Comparison of ENCODE assay signal across 8 mouse cellular contexts in the genomic region with DNA sequence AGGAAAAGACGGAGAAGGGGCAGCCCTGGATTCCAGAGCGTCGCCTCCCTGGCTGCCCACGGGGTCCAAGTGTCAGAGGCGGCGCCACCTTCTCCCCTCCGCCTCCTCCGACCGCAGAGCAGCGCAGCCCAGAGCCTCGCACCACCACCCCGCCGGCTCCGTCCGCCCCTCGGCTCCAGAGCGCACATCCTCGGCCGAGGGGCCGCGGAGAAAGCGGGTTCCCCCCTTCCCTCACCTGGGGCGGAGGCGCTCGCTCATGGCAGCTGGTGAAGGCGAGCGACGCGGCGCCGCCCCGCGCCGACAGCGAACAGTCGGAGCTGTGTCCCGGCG. TPM values are rescaled to one million over a fixed set of nuclear protein-coding genes. Genes with fewer than 3 reads are reported as not detected.
DNase-seq lines count a peak whose midpoint lies in the region; ATAC-seq and TF ChIP-seq lines count a peak whose summit lies in the region.

No protein-coding gene starts in this region.

- TF ChIP-seq EP300 in stomach, postnatal 0 days (optimal IDR thresholded peaks at IDR 0.05) = no peak

- H3K9me3 ChIP-seq in liver, embryonic 13.5 days (replicated peaks) = no peaks in the 10 kb centered on the region
- no peaks in the 10 kb centered on the region for H3K9me3 ChIP-seq in stomach, postnatal 0 days (ENCODE audit: control insufficient read depth, low read length)

- H3K4me2 ChIP-seq in liver, embryonic 13.5 days = peak overlapping the region; percentile 89
- H3K4me2 ChIP-seq in stomach, postnatal 0 days (replicated peaks; ENCODE audit: low read depth) = peak overlapping the region; percentile 88

- no peak for TF ChIP-seq CTCF in testis, adult 2 months (IDR thresholded peaks at IDR 0.05; ENCODE audit: control insufficient read depth, insufficient read depth, insufficient replicate concordance, low read depth, low read length)
- no peak; the same call in 1 of the 2 replicates for TF ChIP-seq CTCF in stomach, postnatal 0 days (IDR thresholded peaks at IDR 0.05; ENCODE audit: low read depth)

- peaks cover 6% of the 10 kb centered on the region for H3K4me1 ChIP-seq in testis, adult 2 months (ENCODE audit: control insufficient read depth, insufficient read depth, low read length)
- H3K4me1 ChIP-seq in liver, embryonic 13.5 days (replicated peaks) = peaks cover 63% of the 10 kb centered on the region
- peaks cover 3% of the 10 kb centered on the region; the same call in 1 of the 2 replicates for H3K4me1 ChIP-seq in stomach, postnatal 0 days (replicated peaks; ENCODE audit: control insufficient read depth, insufficient read depth)

- DNase-seq in cerebellum, adult 11-12 months = no peak
- no peak for DNase-seq in testis, postnatal 10 days (ENCODE audit: low spot score)
- no peak for DNase-seq in liver, embryonic 13.5 days
- DNase-seq in stomach, postnatal 0 days (ENCODE audit: low spot score) = no peak
- DNase-seq in urinary bladder, postnatal 36 days (ENCODE audit: low spot score in 2 of 2) = no peak
- DNase-seq in embryo, embryonic 10 days (ENCODE audit: low spot score) = no peak

- H3K4me3 ChIP-seq in testis, adult 2 months (ENCODE audit: control insufficient read depth, low read depth, low read length) = peak overlapping the region; percentile 93
- peak overlapping the region; percentile 98 for H3K4me3 ChIP-seq in liver, embryonic 13.5 days (replicated peaks)
- H3K4me3 ChIP-seq in stomach, postnatal 0 days (ENCODE audit: low read depth, low read length) = peak overlapping the region; percentile 95

- no peak for TF ChIP-seq POLR2A in testis, adult 2 months (IDR thresholded peaks at IDR 0.05; ENCODE audit: control insufficient read depth, low read depth, low read length)

- no peaks in the 10 kb centered on the region for H3K36me3 ChIP-seq in testis, adult 2 months (ENCODE audit: control insufficient read depth, insufficient read depth, low read length)
- peaks cover 19% of the 10 kb centered on the region for H3K36me3 ChIP-seq in liver, embryonic 13.5 days
- peaks cover under 1% of the 10 kb centered on the region; the same call in 1 of the 2 replicates for H3K36me3 ChIP-seq in stomach, postnatal 0 days (ENCODE audit: control insufficient read depth, insufficient read depth, low read length)

- H3K27ac ChIP-seq in testis, adult 2 months (ENCODE audit: control insufficient read depth, insufficient read depth, low read depth, low read length) = peak overlapping the region; percentile 90
- peak overlapping the region; percentile 99 for H3K27ac ChIP-seq in liver, embryonic 13.5 days
- H3K27ac ChIP-seq in stomach, postnatal 0 days (replicated peaks) = peak overlapping the region; percentile 97

- peak; percentile 52 for ATAC-seq in cerebellum, adult (ENCODE audit: insufficient number of reproducible peaks, low FRiP score, low TSS enrichment)
- ATAC-seq in liver, embryonic 13.5 days (ENCODE audit: low read depth) = no peak
- peak; percentile 58 for ATAC-seq in stomach, postnatal 0 days (ENCODE audit: low FRiP score, low TSS enrichment)

- WGBS in liver, embryonic 13.5 days (ENCODE audit: insufficient replicate concordance) = under 1% methylated on average over 23 of the region's 38 CpGs
- 0% methylated on average over 25 of the region's 38 CpGs for WGBS in stomach, postnatal 0 days

- H3K9ac ChIP-seq in liver, embryonic 13.5 days = peak overlapping the region; percentile 98
- H3K9ac ChIP-seq in stomach, postnatal 0 days (ENCODE audit: low read length) = peak overlapping the region; percentile 92

- H3K27me3 ChIP-seq in testis, adult 2 months (ENCODE audit: control insufficient read depth, insufficient read depth, low read length) = no peaks in the 10 kb centered on the region
- no peaks in the 10 kb centered on the region for H3K27me3 ChIP-seq in liver, embryonic 13.5 days
- no peaks in the 10 kb centered on the region for H3K27me3 ChIP-seq in stomach, postnatal 0 days (ENCODE audit: control insufficient read depth, insufficient read depth, low read length)

RNA-seq across cellular contexts. Expression of a gene that starts 0.4 kb away (rescaled TPM):
- polyA plus RNA-seq in testis, adult 2 months (2012; rRNA removed) = 143 and 168 TPM in 2 replicates
- polyA plus RNA-seq in liver, embryonic 13.5 days (2015; fragmentation: Nextera tagmentation; extraction: Ambion mirVana) = 45.1 and 46.3 TPM in 2 replicates
- 34.2 and 34.3 TPM in 2 replicates for polyA plus RNA-seq in stomach, postnatal 0 days (2015; fragmentation: Nextera tagmentation; extraction: Ambion mirVana)

RNA-seq across cellular contexts. Expression of a gene that starts 0.6 kb away (rescaled TPM):
- 226 and 236 TPM in 2 replicates for polyA plus RNA-seq in testis, adult 2 months (2012; rRNA removed)
- 9.5 and 11.0 TPM in 2 replicates for polyA plus RNA-seq in liver, embryonic 13.5 days (2015; fragmentation: Nextera tagmentation; extraction: Ambion mirVana)
- polyA plus RNA-seq in stomach, postnatal 0 days (2015; fragmentation: Nextera tagmentation; extraction: Ambion mirVana) = 8.7 and 9.7 TPM in 2 replicates

RNA-seq across cellular contexts. Expression of a gene that starts 26.2 kb away (rescaled TPM):
- polyA plus RNA-seq in testis, adult 2 months (2012; rRNA removed) = 74.1 and 80.7 TPM in 2 replicates
- not detected in 2 replicates for polyA plus RNA-seq in liver, embryonic 13.5 days (2015; fragmentation: Nextera tagmentation; extraction: Ambion mirVana)
- polyA plus RNA-seq in stomach, postnatal 0 days (2015; fragmentation: Nextera tagmentation; extraction: Ambion mirVana) = 0.16 and 0.19 TPM in 2 replicates

RNA-seq across cellular contexts. Expression of a gene that starts 33.7 kb away (rescaled TPM):
- 8.1 and 8.9 TPM in 2 replicates for polyA plus RNA-seq in testis, adult 2 months (2012; rRNA removed)
- 15.0 and 16.3 TPM in 2 replicates for polyA plus RNA-seq in liver, embryonic 13.5 days (2015; fragmentation: Nextera tagmentation; extraction: Ambion mirVana)
- polyA plus RNA-seq in stomach, postnatal 0 days (2015; fragmentation: Nextera tagmentation; extraction: Ambion mirVana) = 56.6 and 58.0 TPM in 2 replicates

RNA-seq across cellular contexts. Expression of a gene that starts 34.6 kb away (rescaled TPM):
- 50.2 and 58.0 TPM in 2 replicates for polyA plus RNA-seq in testis, adult 2 months (2012; rRNA removed)
- 12.3 and 14.3 TPM in 2 replicates for polyA plus RNA-seq in liver, embryonic 13.5 days (2015; fragmentation: Nextera tagmentation; extraction: Ambion mirVana)
- 14.4 and 15.3 TPM in 2 replicates for polyA plus RNA-seq in stomach, postnatal 0 days (2015; fragmentation: Nextera tagmentation; extraction: Ambion mirVana)

Comparison
In these comparisons a context has a peak if more than half of its experiments do, and no peak if none do; other contexts are left out.
1. RNA of a gene that starts 0.6 kb away (polyA plus RNA-seq): 226 to 236 TPM in testis, adult 2 months; 9.5 to 11.0 TPM in liver, embryonic 13.5 days and 8.7 to 9.7 TPM in stomach, postnatal 0 days; every median in the first group is over 10 times any median in the second.
2. RNA of a gene that starts 26.2 kb away (polyA plus RNA-seq): 74.1 to 80.7 TPM in testis, adult 2 months; 0.16 to 0.19 TPM in stomach, postnatal 0 days and not detected in liver, embryonic 13.5 days; every median in the first group is over 10 times any median in the second.
3. Peak in every context shown above with its lines, with median percentiles within 50 percentile points of each other: H3K27ac ChIP-seq and H3K4me3 ChIP-seq.